Mouse (Mus musculus) kidney, embryonic 15.5 days (tissue): ENCODE data around the gene Abhd16b. TPM values are rescaled to one million over a fixed set of nuclear protein-coding genes. Genes with fewer than 3 reads are reported as not detected.
"Not testable (repeated sequence)": the region's sequence is repeated elsewhere in the genome, so short reads cannot be mapped to it uniquely, and the experiment has no call there.

Experiments used
- ATAC-seq: fragments of 200-750 bp; cut with Nextera tagmentation; replicated peaks from 2 replicates; pipeline ENCODE4 v1.8.0; 2017; ENCODE audit warnings: moderate TSS enrichment; ENCODE audit not compliant: low FRiP score
- H3K27ac ChIP-seq: fragments of 300-500 bp; sonication (generic); 2 replicates; pipeline ENCODE4 v1.5.1; 2015; ENCODE audit warnings: mild to moderate bottlenecking, inconsistent platforms
- H3K27me3 ChIP-seq: fragments of 300-500 bp; sonication (generic); 2 replicates; pipeline ENCODE4 v1.6.1; 2015; ENCODE audit warnings: inconsistent platforms
- H3K36me3 ChIP-seq: fragments of 300-500 bp; sonication (generic); 2 replicates; pipeline ENCODE4 v1.6.1; 2015; ENCODE audit warnings: inconsistent platforms
- H3K4me1 ChIP-seq: fragments of 300-500 bp; sonication (generic); 2 replicates; pipeline ENCODE4 v1.6.1; 2015; ENCODE audit warnings: inconsistent platforms
- H3K4me2 ChIP-seq: fragments of 300-500 bp; sonication (generic); 2 replicates; pipeline ENCODE4 v1.6.1; 2015; ENCODE audit warnings: moderate library complexity, mild to moderate bottlenecking, inconsistent platforms
- H3K4me3 ChIP-seq: fragments of 300-500 bp; sonication (generic); replicated peaks from 2 replicates; pipeline ENCODE4 v1.5.1; 2015; ENCODE audit warnings: mild to moderate bottlenecking, inconsistent platforms
- H3K9ac ChIP-seq: fragments of 300-500 bp; sonication (generic); 2 replicates; pipeline ENCODE4 v1.6.1; 2015; ENCODE audit warnings: mild to moderate bottlenecking, inconsistent platforms
- H3K9me3 ChIP-seq: fragments of 300-500 bp; sonication (generic); replicated peaks from 2 replicates; pipeline ENCODE4 v1.6.1; 2016; ENCODE audit warnings: inconsistent platforms
- WGBS: fragments of 180-500 bp; shearing (Covaris S2); methylation state at CpG from one replicate; pipeline ENCODE4 v1.1.7; 2015; ENCODE audit warnings: mixed read lengths; 5-methylcytosine and 5-hydroxymethylcytosine counted together
- polyA plus RNA-seq: library from polyadenylated mRNA; unstranded; fragments of >200 nt; fragmentation: Nextera tagmentation; extraction: Ambion mirVana; gene quantifications from 2 replicates; pipeline ENCODE4 v1.2.1, GENCODE M21; 2015

Gene Abhd16b
- polyA plus RNA-seq, 1 experiment from 2014 or later = not detected

DNA sequence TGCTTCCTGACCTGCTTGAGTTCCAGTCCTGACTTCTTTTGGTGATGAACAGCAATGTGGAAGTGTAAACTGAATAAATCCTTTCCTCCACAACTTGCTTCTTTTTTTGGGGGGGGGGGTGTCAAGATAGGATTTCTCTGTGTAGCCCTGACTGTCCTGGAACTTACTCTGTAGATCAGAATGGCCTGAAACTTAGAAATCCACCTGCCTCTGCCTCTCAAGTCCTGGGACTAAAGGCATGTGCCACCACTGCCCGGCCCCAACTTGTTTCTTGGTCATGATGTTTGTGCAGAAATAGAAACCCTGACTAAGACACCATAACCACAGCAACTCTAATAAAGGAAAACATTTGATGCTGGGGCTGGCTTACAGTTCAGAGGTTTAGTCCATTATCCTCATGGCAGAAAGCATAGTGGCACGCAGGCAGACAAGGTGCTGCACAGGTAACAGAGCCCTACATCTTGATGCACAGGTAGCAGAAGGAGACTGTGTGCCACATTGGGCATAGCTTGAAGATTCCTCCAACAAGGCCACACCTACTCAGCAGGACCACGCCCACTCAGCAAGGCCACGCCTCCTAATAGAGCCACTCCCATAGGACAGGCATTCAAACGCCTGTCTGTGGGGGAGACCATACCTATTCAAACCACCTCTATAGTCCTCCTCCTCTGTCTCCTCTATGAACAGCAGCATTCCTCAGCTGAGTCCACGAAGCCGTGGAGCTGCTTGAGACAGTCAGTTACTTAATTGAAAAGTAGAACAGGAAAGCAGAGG is 1.4 kb upstream of the Abhd16b start:
- H3K9ac ChIP-seq = no peak overlapping the region
- 28% methylated on average over 7 of the region's 7 CpGs for WGBS
- H3K36me3 ChIP-seq = no peaks in the 10 kb centered on the region
- no peak overlapping the region for H3K27ac ChIP-seq
- no peaks in the 10 kb centered on the region for H3K27me3 ChIP-seq
- no peak overlapping the region for H3K4me3 ChIP-seq
- no peak for ATAC-seq
- H3K4me2 ChIP-seq = no peak overlapping the region
- H3K4me1 ChIP-seq = peaks cover 39% of the 10 kb centered on the region
- no peaks in the 10 kb centered on the region for H3K9me3 ChIP-seq

DNA sequence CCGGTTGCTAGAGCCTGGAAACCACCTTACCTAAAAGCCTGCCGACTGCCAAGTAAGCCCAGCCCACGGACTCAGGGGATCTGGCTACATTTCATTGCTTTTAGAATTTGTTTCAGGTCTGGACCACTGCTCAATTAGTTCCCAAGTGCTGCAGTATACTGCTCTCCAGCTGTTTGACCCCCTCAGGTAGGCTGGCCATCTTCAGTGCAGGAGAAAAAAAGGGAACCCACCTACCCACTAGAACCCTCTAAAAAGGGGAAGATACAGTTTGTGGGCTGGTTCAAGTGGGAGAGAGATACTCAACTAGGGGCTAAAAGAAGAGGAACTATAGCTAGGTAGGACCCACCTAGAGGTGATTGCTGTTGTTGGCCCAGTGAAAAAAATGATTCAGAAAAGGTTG is 800 bp upstream of the Abhd16b start:
- ATAC-seq = no peak
- WGBS = 41% methylated on average over 3 of the region's 3 CpGs
- H3K27me3 ChIP-seq = no peaks in the 10 kb centered on the region
- H3K4me2 ChIP-seq = no peak overlapping the region
- peaks cover 33% of the 10 kb centered on the region for H3K4me1 ChIP-seq
- H3K4me3 ChIP-seq = no peak overlapping the region
- H3K9me3 ChIP-seq = no peaks in the 10 kb centered on the region
- no peaks in the 10 kb centered on the region for H3K36me3 ChIP-seq
- H3K27ac ChIP-seq = no peak overlapping the region
- H3K9ac ChIP-seq = no peak overlapping the region

DNA sequence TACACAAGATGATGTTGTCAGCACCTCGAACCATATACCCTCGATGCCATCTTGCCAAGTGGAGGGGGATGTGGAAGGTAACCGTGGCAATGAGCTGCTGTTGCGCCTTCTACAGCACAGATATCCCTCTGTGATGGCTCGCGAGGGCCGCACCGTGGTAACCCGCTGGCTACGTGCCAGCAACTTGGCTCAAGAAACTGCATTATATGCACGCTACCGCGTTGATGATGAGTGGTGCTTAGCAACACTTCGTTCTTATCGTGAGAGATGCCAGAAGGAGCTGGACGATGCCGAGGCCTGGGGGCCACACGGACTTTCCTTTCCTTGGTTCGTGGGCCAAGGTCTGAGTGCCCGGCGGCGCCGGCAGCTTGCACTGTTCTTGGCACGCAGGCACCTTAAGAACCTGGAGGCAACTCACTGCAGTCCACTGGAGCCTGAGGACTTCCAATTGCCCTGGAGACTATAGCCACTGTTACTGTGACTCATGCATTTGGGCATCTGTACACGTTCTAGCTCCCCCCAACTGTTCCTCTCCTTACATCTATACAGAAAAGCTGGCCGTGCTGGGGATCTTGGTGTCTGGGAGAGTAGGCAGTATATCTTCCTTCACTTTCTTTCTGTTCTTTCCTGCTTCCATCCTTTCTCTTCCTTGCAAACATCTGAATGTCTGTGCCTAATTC is 1.4 kb downstream of the Abhd16b start:
- no peak overlapping the region for H3K4me2 ChIP-seq
- no peaks in the 10 kb centered on the region for H3K9me3 ChIP-seq
- H3K36me3 ChIP-seq = peaks cover 8% of the 10 kb centered on the region
- WGBS = 82% methylated on average over 26 of the region's 26 CpGs
- H3K4me1 ChIP-seq = peaks cover 28% of the 10 kb centered on the region
- no peak overlapping the region for H3K4me3 ChIP-seq
- H3K27me3 ChIP-seq = no peaks in the 10 kb centered on the region
- no peak overlapping the region for H3K9ac ChIP-seq
- no peak for ATAC-seq
- H3K27ac ChIP-seq = no peak overlapping the region

DNA sequence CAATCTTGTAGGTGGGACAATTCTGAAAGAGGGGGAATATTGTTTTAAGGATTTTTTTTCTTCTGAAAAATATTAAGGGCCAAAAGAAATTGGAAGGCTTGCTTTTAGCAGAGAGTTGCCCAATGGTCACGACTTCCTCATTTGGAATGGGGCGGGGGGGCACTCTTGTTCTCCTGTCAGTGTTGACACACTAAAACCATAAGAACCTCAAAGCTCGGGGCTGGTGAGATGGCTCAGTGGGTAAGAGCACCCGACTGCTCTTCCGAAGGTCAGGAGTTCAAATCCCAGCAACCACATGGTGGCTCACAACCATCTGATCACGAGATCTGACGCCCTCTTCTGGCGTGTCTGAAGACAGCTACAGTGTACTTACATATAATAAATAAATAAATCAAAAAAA is 2.8 kb downstream of the Abhd16b start:
- Histone ChIP-seq H3K27ac (peak overlapping the region; percentile 98; the same call in 1 of the 2 replicates), H3K4me3 (peak overlapping the region; percentile 85; the same call in 1 of the 2 replicates), H3K4me2 (peak overlapping the region; percentile 89), H3K36me3 (peaks cover 22% of the 10 kb centered on the region), H3K4me1 (peaks cover 28% of the 10 kb centered on the region)
- H3K9ac ChIP-seq, H3K9me3 ChIP-seq, ATAC-seq, H3K27me3 ChIP-seq: not testable (repeated sequence)
- 65% methylated on average over 8 of the region's 8 CpGs for WGBS

DNA sequence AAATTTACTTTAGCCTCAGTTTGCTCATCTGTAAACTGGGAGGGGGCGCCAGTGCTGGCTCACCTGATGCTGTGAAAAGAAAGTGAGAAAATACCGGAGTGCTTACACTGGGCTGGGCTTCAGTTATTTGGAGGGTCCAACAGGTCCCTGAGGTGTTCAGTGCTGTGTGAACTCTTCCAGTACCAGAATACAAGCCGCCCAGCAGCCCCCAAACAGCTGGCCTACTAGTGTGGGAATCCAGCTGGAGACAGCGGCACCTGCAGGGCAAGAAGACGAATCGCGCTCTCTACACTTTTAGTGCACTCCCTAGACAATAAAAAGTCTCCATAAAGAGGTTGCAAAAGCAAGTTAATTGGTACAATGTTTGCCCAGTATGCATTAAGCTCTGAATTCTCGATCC is 3.3 kb downstream of the Abhd16b start:
- Histone ChIP-seq H3K4me3 (peak overlapping the region; percentile 85), H3K27me3 (no peaks in the 10 kb centered on the region), H3K4me1 (peaks cover 28% of the 10 kb centered on the region), H3K36me3 (peaks cover 26% of the 10 kb centered on the region), H3K9ac (peak overlapping the region; percentile 45), H3K4me2 (peak overlapping the region; percentile 89), H3K27ac (peak overlapping the region; percentile 98), H3K9me3 (no peaks in the 10 kb centered on the region)
- peak; percentile 74 for ATAC-seq
- 13% methylated on average over 8 of the region's 8 CpGs for WGBS

DNA sequence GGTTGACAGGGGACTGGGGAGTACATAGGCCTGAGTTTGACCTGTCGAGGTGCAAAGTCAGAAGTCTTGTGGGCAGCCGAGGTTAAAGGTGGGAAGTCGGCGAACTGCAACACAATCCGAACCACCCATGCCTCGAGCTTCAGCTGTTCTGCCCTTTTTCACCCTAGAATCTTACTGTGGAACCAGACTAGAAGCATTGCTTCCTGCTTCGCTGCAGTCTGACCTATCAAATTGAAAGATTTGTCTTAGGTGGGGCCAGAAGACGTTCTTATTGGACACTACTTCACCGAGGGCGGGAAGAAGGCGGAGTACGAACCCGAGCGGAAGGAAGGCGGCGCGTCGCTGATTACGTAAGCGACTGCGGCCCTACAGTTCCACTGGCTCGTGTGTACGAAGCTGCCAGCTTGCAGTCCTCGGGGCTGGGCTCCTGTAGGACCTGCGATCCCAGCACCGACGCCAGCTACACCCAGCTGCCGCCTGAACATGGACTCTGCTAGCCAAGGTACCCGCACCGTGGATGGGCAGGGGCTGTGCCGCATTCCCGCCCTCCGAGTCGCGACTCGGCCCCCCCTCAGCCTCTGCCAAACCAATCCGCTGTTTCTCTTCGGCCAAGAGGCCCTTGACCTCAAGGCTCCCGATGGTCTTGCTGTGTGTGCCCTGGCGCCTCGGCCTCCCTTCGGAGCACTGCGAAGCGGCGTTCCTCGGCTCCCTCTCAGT is 4.0 kb downstream of the Abhd16b start, which contains the start of gene Tpd52l2:
Gene Tpd52l2, plus strand, starts transcription at position 312 of the 717 bp plus-strand sequence.
- H3K36me3 ChIP-seq = peaks cover 34% of the 10 kb centered on the region
- no peaks in the 10 kb centered on the region for H3K9me3 ChIP-seq
- under 1% methylated on average over 46 of the region's 46 CpGs for WGBS
- peak; percentile 98 for ATAC-seq
- peak within 1 kb of the TSS; percentile 98 for H3K27ac ChIP-seq
- H3K9ac ChIP-seq = peak within 1 kb of the TSS; percentile 88
- peaks cover 25% of the 10 kb centered on the region for H3K4me1 ChIP-seq
- no peaks in the 10 kb centered on the region for H3K27me3 ChIP-seq
- H3K4me2 ChIP-seq = peak within 1 kb of the TSS; percentile 89
- H3K4me3 ChIP-seq = peak within 1 kb of the TSS; percentile 85

DNA sequence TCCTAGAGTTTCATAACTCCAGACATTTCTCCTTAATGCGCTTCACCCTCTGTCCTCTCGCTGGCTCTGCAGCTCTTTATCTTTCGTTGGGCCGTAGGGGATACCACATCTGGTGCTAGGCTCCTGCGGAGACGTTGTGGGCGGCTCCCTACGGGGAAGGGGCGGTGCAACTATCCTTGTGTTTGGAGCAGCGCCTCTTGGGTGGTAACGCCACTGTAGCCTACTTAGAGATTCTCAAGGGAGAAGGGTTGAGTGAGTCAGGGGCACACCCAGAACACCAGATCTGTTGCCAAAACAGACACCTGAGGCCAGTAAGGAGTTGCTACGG is 4.5 kb downstream of the Abhd16b start:
- Histone ChIP-seq H3K4me3 (peak overlapping the region; percentile 85), H3K36me3 (peaks cover 39% of the 10 kb centered on the region), H3K9ac (peak overlapping the region; percentile 88), H3K27me3 (no peaks in the 10 kb centered on the region), H3K4me1 (peaks cover 22% of the 10 kb centered on the region), H3K27ac (peak overlapping the region; percentile 98), H3K4me2 (peak overlapping the region; percentile 89), H3K9me3 (no peaks in the 10 kb centered on the region)
- 1% methylated on average over 12 of the region's 12 CpGs for WGBS
- peak; percentile 79 for ATAC-seq

DNA sequence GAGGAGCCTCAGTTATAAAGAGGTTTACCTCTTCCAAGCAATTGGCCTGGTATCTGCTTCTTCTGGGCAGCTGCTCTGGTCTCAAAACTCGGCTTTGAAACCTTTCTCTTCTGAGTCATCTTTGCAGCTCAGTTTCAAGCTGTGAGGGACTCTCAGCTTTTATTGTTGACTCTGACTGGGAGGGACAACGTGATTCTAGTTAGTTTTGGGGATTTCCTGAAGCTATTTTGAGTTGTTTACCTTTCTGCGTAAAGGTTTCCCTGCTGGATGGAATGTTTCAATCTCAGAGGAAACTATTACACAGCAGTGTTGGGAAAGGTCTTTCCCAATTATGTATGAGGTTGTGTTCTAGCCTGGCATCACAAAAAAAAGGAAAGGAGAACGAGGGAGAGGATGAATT is 5.6 kb downstream of the Abhd16b start:
- no peaks in the 10 kb centered on the region for H3K9me3 ChIP-seq
- no peak overlapping the region for H3K27ac ChIP-seq
- WGBS = 76% methylated on average over 4 of the region's 4 CpGs
- H3K9ac ChIP-seq = no peak overlapping the region
- peak overlapping the region; percentile 89; the same call in 1 of the 2 replicates for H3K4me2 ChIP-seq
- ATAC-seq = no peak
- H3K4me3 ChIP-seq = no peak overlapping the region; the same call in 1 of the 2 replicates
- H3K36me3 ChIP-seq = peaks cover 50% of the 10 kb centered on the region
- H3K4me1 ChIP-seq = peaks cover 18% of the 10 kb centered on the region
- no peaks in the 10 kb centered on the region for H3K27me3 ChIP-seq

DNA sequence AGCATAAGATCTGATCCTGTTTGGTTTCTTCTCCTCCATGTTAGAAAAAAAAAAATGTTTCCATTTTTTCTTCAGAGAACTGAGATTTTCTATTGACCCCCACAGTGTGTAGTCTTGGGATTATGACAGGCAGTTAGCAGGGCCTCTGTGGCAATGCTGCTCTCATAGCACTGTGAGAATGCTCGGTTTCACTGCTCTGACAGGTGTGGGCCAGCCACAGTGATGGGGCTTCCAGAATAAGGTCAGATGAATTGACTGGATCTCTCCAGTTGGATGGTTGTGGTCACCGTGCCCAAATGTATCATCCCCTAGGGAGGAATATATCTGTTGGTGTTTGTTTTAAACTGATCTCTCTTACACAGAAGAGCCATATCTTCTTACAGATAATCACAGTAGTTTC is 16.2 kb downstream of the Abhd16b start:
- Histone ChIP-seq H3K4me3 (no peak overlapping the region), H3K9ac (no peak overlapping the region), H3K36me3 (peaks cover 98% of the 10 kb centered on the region), H3K27ac (no peak overlapping the region), H3K4me1 (no peaks in the 10 kb centered on the region), H3K4me2 (no peak overlapping the region), H3K27me3 (no peaks in the 10 kb centered on the region), H3K9me3 (no peaks in the 10 kb centered on the region)
- 82% methylated on average over 2 of the region's 2 CpGs for WGBS
- ATAC-seq = no peak

DNA sequence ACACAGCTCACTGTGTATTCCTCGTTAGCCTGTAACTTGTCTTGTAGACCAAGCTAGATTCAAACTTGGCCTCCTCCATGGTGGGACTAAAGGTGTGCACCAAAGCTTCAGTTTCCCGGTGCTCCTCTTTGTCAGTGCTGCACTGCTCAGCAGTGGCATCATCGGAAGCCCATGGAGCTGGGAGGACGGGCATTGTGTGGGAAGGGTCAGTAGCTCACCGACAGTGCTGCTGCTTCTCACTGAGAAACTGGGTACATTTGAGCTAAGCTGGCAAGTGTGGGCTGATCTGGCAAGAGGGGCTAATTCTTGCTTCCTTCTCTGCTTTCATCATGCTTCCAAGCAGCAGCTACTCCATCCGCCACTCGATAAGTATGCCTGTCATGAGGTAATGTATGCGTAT is 18.2 kb downstream of the Abhd16b start:
- Histone ChIP-seq H3K4me1 (no peaks in the 10 kb centered on the region), H3K9ac (no peak overlapping the region), H3K4me2 (no peak overlapping the region), H3K9me3 (no peaks in the 10 kb centered on the region), H3K36me3 (peaks cover 97% of the 10 kb centered on the region), H3K27me3 (no peaks in the 10 kb centered on the region), H3K27ac (no peak overlapping the region), H3K4me3 (no peak overlapping the region)
- no peak for ATAC-seq
- WGBS = 97% methylated on average over 8 of the region's 8 CpGs

DNA sequence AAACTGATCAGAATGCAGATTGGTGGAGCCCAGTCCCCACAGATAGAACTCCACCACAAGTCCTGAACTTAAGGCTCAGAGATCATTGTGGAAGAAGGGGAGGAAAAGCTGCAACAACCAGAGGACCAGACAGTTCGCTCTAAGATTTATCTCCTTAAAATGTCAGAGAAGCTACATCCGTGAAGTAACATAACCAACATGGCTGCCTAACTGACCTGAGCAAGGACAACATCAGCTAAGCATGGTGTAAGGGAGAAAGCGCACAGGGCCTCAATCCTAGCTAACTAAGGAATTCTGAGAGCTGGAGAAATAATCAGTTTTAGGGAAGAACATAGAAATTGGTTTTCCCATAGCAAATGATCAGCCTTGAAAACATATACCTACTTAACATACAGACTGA is 26.2 kb downstream of the Abhd16b start:
- peaks cover 23% of the 10 kb centered on the region for H3K4me1 ChIP-seq
- no peak for ATAC-seq
- WGBS = 50% methylated on average over 3 of the region's 3 CpGs
- peak overlapping the region; percentile 66 for H3K4me2 ChIP-seq
- peak overlapping the region; percentile 90 for H3K4me3 ChIP-seq
- H3K36me3 ChIP-seq = peaks cover 41% of the 10 kb centered on the region
- peak overlapping the region; percentile 95 for H3K9ac ChIP-seq
- H3K27me3 ChIP-seq = no peaks in the 10 kb centered on the region
- no peaks in the 10 kb centered on the region for H3K9me3 ChIP-seq
- peak overlapping the region; percentile 99 for H3K27ac ChIP-seq
